Mouse (Mus musculus): ENCODE data around the gene Lin28a.

DNA sequence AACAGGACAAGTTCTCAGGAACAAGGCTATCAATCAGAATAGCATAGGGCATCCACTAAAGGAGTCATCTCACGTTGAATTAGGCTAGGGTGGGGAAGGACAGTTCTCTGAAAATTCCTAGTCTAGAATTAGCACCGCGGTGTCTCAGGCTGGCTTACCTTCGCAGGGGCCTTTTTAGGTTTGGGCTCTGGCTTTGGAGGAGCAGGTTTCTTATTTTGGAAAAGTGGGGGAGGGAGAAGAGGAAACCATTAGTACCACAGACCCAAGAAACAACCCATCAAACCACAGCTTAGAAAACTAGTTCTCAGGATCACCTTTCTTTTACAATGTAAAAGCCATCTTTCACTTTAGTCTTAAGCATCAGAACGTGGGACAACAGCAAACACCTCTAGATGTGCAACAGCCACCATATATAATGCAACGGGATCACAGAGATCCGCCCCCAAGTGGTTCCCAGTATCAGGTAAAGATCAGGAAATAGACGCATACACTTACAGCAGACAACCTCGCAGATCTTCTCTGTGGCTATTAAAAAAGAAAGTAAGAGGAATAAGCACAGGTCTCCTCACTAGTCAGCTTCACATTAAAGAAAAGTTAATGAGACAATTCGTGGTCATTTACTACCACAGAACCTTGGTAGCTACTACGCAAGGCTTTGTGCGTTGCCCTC lies 52.2 kb downstream of the Lin28a start:
- TF ChIP-seq CTCF (IDR thresholded peaks at IDR 0.05; ENCODE audit: low read depth), result no peak
- no peak for TF ChIP-seq EP300 (IDR thresholded peaks at IDR 0.05; ENCODE audit: low read depth)
